Mouse (Mus musculus) adrenal gland, postnatal 4 days (tissue): ENCODE data around the gene Plekhj1. TPM values are rescaled to one million over a fixed set of nuclear protein-coding genes. Genes with fewer than 3 reads are reported as not detected.
"Not testable (repeated sequence)": the region's sequence is repeated elsewhere in the genome, so short reads cannot be mapped to it uniquely, and the experiment has no call there.

Source experiments
- DNase-seq, 2 experiments: peaks; one replicate each; pipeline ENCODE4 v3.0.0; 2021 to 2022; ENCODE audit warnings: low spot score in 2 of 2, mixed read lengths in 2 of 2
- long read RNA-seq, 2 experiments: library from polyadenylated mRNA; stranded (forward); transcript quantifications; one replicate each; pipeline ENCODE4 v2.0.0; 2021
- total RNA-seq, 2 experiments: library from RNA; stranded (reverse); gene quantifications; 2 replicates each; pipeline ENCODE4 v1.2.3; 2021

Plekhj1 gene
- total RNA-seq: 100 to 1,000 TPM in 1 of 2 experiments, 10 to 100 TPM in 1; 93.7 to 105 TPM
- long read RNA-seq, experiment 1, transcript Plekhj1-206 (5 exons, 1,261 nt): minor isoform, 6 of 116 reads
- long read RNA-seq, experiment 1, transcript Plekhj1-201 (6 exons, 1,260 nt): major isoform, 52 of 116 reads
- long read RNA-seq, experiment 1, partial matches to known transcripts: 18 of 116 reads
- long read RNA-seq, experiment 1, other reads (novel, unspliced or antisense): 34 of 116 reads
- long read RNA-seq, experiment 2, transcript Plekhj1-201 (6 exons, 1,260 nt): major isoform, 47 of 109 reads
- long read RNA-seq, experiment 2, partial matches to known transcripts: 24 of 109 reads
- long read RNA-seq, experiment 2, other reads (novel, unspliced or antisense): 29 of 109 reads

- peak; percentile 84 to 87 for DNase-seq
These were observed at the start of gene Plekhj1, which contains the start of gene Sf3a2 for GRCm38 (mm10) chr10:80798150-80799006. TSS of gene Plekhj1 (minus strand) at chr10:80798626. TSS of gene Sf3a2 (plus strand) at chr10:80798198.

- no peak for DNase-seq
These were observed 47.3 kb upstream of the Plekhj1 start for GRCm38 (mm10) chr10:80845732-80846131.

GRCm38 (mm10) chr10:80845055-80845693 lies 46.7 kb upstream of the Plekhj1 start:
- no peak for DNase-seq

GRCm38 (mm10) chr10:80843931-80844547 lies 45.6 kb upstream of the Plekhj1 start, which contains the start of gene Lingo3:
TSS of gene Lingo3 (minus strand) at chr10:80844039.
- peak in 1 of 2 experiments; percentile 41 for DNase-seq

GRCm38 (mm10) chr10:80843087-80843930 lies 44.9 kb upstream of the Plekhj1 start:
- DNase-seq: no peak

- DNase-seq: no peak
These were observed 43.9 kb upstream of the Plekhj1 start for GRCm38 (mm10) chr10:80842334-80842733.

GRCm38 (mm10) chr10:80841685-80842084 lies 43.3 kb upstream of the Plekhj1 start:
- no peak for DNase-seq

- DNase-seq: no peak
These were observed 41.4 kb upstream of the Plekhj1 start for GRCm38 (mm10) chr10:80839848-80840247.

- DNase-seq: no peak
These were observed 40.0 kb upstream of the Plekhj1 start for GRCm38 (mm10) chr10:80838346-80838912.

- no peak for DNase-seq
These were observed 39.4 kb upstream of the Plekhj1 start for GRCm38 (mm10) chr10:80837827-80838226.

GRCm38 (mm10) chr10:80836949-80837379 lies 38.5 kb upstream of the Plekhj1 start:
- DNase-seq: no peak

- no peak for DNase-seq
These were observed 37.2 kb upstream of the Plekhj1 start for GRCm38 (mm10) chr10:80835617-80836016.

- DNase-seq: no peak
These were observed 34.4 kb upstream of the Plekhj1 start for GRCm38 (mm10) chr10:80832818-80833217.

GRCm38 (mm10) chr10:80831136-80831535 lies 32.7 kb upstream of the Plekhj1 start:
- peak in 1 of 2 experiments; percentile 50 for DNase-seq

- no peak for DNase-seq
These were observed 31.2 kb upstream of the Plekhj1 start for GRCm38 (mm10) chr10:80829359-80830278.

- not testable (repeated sequence) for DNase-seq
These were observed 30.2 kb upstream of the Plekhj1 start for GRCm38 (mm10) chr10:80828587-80828986.

- DNase-seq: no peak
These were observed 29.5 kb upstream of the Plekhj1 start for GRCm38 (mm10) chr10:80827870-80828420.
